Mouse (Mus musculus) c-Kit-positive CD71-positive TER-119-negative erythroid progenitor cells, embryonic 14.5 days (primary cell): Measurements from ENCODE around the gene Ift140.

Source experiments
- DNase-seq: peaks from one replicate; pipeline ENCODE4 v3.0.0-alpha.2; 2013; ENCODE audit warnings: low read depth

Gene Ift140

DNA sequence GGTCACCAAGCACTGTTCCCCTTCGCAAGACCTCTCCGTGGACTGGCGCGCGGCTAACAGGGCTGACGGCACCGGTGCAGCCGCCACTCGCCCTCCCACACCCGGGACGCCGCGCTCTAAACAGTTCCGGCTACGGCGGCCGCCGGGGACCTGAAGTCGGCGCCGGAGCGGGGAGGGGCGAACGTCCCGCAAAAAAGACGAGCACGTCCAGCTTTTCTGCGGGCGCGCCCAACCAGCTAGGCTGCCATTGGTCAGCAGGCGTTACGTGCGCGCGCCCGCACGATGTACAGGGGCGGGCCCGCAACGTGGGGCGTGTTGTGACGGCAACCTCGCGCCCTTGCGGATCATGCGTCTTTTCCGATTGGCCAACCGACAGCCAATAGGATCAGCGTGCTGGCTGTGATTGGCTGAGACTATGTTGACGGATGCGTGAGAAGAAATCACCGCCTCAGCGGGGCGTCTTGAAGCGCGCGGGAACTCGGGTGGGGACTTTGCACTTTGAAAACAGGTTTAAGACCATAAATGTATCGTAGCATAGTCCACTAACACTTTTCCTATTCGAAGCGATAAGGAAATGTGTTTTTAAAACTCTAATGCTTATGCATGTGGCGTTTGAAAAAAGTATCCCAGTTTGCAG, at the start of gene Ift140, which contains the start of gene Cramp1l:
TSS of gene Ift140 (plus strand) at position 431 of the 637 bp plus-strand sequence.
TSS of gene Cramp1l (minus strand) at position 134 of the 637 bp plus-strand sequence.
- DNase-seq, result peak; percentile 97

- DNase-seq, result no peak
Measured at GRCm38 (mm10) chr17:24987221-24987620, 28.7 kb upstream of the Ift140 start.

DNA sequence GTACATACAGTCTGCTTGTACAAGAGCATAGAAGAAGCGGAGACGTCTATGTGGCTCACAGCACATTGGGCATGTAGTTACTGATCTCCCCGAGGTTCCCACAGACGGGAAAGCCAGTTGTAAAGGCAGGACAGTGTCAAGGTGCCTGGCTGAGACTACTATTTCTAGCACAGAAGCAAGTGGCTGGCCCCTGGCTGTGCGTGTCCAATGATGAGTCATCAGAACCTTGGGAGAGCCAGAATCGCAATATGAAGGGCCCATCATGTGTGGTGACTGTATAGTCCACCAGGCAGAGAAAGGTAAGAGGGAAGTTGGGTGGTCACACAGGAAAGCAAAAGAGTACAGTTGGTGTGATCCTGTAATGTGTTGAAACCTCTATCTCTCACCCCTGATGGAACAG, 21.2 kb upstream of the Ift140 start:
- DNase-seq, result no peak

- no peak for DNase-seq
Measured at GRCm38 (mm10) chr17:25005102-25005501, 10.8 kb upstream of the Ift140 start.

GRCm38 (mm10) chr17:25007480-25007879, 8.4 kb upstream of the Ift140 start:
- DNase-seq, result no peak

DNA sequence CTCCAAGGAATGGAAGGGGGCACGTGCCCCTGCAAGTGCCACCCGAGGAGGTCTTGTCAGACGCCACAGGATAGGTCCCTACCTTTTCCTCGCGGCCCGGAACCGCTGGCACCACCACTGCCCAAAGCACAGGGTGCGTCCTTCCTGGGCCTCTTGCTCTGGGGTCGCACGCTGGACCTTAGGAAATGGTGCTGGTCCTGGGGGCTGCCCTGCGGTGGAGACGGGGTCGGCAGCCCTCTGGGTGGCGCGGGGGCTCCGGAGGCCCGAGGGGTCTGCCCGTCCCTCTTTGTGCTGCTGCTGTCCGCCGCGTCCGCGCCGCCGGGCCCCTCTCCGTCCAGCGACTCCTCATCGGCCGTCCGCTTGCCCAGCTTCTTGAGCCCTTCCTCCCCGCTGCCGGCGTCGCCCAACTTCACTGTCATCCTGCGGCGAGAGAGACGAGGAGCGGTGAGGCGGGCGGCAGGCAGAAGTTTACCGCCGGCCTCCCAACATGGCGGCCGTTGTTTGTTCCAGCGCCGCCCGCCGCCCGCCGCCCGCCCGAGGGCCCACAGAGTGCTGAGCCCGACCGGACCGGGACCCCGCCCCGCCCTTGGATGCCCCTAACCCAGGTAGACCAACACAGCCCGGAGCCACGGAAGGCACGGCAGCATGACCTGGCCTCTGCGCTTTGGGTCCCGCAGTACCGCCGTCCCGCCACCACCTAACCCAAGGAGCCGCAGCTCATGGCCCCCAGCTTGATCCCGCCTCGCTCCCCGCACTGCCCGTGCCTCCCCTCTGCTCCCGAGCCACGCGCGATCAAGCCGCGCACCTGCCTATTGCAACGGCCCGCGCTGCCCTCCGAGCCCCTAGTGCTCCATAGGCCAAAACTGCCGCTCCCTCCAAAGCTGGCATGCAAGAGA, 2.0 kb upstream of the Ift140 start:
- DNase-seq, result no peak

DNA sequence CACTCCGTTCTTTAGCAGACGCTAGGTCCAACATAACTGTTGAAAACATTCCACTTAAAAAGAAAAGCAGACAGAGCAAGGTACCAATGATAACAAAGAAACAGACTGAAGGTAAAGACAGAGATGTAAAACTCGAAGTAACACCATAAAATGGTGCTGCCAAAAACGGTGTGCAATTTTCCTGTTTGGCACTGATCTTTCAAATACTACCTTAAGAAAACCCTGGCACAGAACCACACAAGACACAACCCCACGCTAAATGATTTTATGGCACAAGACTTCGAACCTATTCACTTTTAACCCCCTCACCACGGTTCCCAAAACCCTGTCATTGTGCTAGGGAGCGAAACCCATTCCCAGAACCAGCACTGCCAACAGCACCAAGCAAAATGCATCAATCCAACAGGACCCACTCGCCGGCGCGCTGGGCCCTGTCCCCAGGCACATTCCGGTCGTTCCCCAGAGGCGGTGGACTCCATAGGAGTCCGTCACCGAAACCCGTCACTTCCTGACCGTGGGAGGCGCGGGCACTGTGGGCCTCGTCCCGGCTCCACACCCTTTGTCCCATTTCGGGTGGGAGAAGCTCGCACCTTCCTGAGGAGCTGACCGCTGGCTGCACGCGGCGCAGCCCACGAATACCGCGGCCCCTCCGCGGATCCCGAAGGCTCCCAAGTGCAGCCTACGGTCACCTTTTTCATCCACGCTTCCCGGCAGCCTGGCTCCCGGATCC, 879 bp upstream of the Ift140 start:
- no peak for DNase-seq

DNA sequence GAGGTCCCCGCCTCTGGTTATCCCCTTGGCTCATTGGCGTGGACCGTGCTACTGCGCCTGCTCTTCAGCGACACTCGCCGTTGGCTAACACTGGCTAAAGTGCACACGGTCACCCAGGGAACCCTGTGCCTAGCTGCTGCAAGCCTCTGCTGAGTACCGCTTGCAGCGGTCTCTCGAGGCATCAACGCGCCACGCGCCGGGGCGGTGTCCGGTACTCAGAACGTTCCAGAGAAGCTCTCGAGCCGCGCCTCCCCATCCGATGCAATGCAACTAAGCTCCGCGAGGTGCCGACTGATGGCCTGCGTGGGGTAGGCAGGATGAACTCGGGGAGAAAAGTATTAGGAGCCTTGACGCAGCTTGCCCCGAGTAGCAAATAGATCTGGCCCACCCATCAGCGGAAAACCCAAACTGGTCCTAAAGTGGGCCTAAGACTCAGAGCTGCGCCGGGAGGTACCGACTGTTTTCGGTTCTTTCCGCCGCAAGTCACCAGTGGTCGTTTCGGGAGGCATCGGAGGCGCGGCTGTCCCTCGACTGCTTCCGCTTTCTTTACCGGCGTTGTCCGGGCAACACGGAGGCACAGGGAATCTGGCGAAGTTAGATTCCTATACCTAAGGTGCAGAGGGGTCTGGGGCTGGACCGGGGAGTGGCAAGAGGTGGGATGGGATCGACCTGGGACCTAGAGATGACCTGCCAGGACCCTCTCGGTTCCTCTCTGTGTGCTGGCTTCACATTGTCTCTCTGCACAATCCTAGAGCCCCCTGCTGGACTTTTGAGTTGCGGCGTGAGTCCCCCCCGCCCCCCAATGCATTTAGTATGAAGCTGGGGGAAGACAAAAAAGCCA, 627 bp downstream of the Ift140 start:
- DNase-seq, result peak; percentile 77

- DNase-seq, result peak; percentile 20
Measured at GRCm38 (mm10) chr17:25036183-25036582, 20.3 kb downstream of the Ift140 start.

- no peak for DNase-seq
Measured at GRCm38 (mm10) chr17:25044879-25045278, 29.0 kb downstream of the Ift140 start.

DNA sequence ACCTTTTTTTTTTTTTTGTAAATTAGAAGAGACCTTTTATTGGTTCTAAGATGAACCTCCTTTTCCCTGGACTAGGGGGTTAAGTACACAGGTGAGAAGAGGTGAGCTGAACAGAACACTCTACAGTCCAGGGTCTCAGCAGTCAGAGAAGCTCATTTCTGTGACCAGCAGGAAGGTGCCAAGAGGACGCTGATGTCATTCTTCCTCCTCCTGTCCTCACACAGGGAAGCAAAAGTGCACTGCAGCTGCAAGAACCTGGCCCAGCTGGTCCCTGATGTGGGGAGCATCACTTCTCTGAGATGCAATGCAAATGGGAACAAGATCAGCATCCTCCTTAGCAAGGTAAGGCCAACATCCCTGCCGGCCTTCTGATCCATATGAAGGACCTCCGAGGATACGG, 29.4 kb downstream of the Ift140 start:
- no peak for DNase-seq

DNA sequence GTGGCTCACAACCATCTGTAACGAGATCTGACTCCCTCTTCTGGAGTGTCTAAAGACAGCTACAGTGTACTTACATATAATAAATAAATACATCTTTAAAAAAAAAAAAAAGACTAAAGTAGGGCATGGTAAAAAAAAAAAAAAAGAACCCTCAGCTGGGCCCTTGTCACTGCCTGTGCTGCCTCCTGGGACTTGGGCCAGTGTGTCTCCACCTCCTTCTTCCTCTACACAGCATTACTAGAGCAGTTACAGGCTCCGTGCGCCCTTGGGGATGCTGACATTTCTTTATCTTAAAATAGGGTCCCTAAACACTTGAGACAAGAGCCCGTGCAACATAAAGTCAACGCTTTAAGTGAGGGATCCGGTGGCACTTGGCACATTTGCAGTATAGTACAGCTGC, 31.3 kb downstream of the Ift140 start:
- DNase-seq, result no peak

- no peak for DNase-seq
Measured at GRCm38 (mm10) chr17:25053274-25053673, 37.4 kb downstream of the Ift140 start.

DNA sequence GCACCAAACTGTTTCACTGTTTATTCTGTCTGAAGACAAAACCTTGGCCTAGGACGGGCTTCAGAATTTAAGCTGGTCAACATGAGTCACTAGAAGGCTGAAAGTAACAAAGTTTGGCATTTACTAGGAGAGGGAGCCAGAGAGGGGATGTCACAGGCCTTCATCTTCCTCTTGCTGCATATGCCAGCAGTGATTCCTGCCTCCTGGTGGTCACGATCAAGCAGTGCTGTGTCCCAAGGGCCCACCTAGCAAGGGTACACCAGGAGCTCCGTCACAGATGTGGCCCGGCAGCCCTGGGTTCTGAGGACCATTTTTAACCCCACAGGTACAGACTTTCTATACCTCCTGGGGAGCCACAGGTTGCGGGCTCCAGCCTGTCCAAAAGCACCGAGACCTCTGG, 41.2 kb downstream of the Ift140 start:
- no peak for DNase-seq

GRCm38 (mm10) chr17:25063261-25063660, 47.4 kb downstream of the Ift140 start:
- DNase-seq, result no peak

GRCm38 (mm10) chr17:25063872-25064271, 48.0 kb downstream of the Ift140 start:
- no peak for DNase-seq

- DNase-seq, result no peak
Measured at GRCm38 (mm10) chr17:25064351-25064750, 48.5 kb downstream of the Ift140 start.

- DNase-seq, result no peak
Measured at GRCm38 (mm10) chr17:25065189-25065588, 49.3 kb downstream of the Ift140 start.

DNA sequence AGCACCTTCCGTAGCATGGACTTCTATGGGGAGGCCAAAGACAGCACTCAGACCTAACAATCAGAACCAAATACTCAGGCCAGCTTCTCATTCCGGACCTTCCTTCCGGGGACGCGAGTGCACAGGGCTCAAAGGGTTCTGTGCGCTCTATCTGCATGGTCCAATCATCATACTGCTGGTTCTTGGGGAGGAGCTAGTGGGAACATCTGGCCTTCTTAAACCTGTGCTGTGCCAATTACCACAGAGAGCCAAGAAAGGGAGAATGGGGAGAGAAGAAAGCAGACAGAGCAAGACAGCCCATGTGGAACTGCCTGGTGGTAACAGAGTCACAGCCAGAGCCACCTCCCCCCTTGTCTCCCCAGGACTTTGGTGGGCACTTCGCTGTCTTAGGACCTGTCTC, 50.7 kb downstream of the Ift140 start:
- no peak for DNase-seq

GRCm38 (mm10) chr17:25067442-25067851, 51.6 kb downstream of the Ift140 start:
- no peak for DNase-seq

DNA sequence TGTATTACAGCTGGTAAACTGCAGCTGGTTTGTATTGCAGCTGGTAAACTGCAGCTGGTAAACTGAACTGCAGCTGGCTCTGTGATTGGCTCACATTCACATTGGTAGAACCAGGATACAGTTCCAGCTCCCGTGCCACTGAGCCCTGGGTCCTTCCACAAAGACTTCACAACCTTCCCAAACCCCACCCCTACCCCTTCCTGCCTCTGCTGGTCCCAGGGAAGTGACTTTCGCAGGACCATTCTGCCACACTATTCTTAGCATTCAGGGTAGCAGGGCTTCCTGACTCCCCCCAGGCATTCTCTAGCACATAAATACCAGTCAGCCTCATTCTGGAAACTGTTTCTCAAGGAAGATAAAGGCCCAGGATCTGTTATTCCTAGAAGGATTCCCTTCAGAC, 52.8 kb downstream of the Ift140 start:
- no peak for DNase-seq

DNA sequence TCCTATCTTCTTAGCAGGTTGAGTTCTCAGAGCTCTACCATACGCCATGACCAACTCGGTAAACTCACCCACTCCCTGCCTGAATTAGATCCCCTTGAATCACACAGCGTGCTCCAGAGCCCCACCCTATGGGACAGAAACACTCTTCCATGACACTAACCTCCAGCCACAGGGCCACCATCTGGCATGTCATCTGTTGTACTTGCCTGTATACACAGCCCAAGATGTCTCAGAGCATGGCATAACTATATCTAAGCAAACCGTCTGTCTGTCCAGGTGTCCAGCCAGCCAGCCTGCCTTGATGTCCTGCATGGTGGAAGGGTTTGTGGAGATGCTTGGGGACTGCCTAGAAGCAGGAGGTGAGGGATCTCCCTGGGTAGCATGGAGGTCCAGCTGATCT, 61.0 kb downstream of the Ift140 start:
- DNase-seq, result no peak
